Mouse (Mus musculus) forelimb bud, embryonic 11.5 days (tissue): ENCODE data around the gene Sh3rf1.

Experiments
- DNase-seq: peaks from one replicate; pipeline ENCODE4 v3.0.0-alpha.2; 2012; ENCODE audit warnings: low read depth, low spot score

Gene Sh3rf1

DNA sequence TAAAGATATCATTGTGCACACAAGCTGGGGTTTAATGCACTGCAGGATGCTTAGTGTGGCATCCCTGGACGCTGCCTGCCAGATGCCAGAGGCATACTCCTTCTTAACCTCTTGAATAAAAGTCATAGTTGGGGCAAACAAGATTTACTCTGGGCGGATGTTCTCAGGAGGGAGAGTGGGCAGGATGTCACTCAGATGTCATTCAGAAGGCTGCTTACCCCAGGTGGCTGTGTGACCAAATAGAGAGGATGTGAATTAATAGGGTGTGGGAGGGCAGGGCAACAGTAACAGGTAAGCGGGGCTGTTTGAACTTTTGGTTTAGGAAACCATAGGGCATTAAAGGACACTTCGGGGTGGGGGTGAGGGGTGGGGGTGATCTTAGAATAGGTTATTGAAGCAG lies 37.7 kb downstream of the Sh3rf1 start:
- no peak for DNase-seq

DNA sequence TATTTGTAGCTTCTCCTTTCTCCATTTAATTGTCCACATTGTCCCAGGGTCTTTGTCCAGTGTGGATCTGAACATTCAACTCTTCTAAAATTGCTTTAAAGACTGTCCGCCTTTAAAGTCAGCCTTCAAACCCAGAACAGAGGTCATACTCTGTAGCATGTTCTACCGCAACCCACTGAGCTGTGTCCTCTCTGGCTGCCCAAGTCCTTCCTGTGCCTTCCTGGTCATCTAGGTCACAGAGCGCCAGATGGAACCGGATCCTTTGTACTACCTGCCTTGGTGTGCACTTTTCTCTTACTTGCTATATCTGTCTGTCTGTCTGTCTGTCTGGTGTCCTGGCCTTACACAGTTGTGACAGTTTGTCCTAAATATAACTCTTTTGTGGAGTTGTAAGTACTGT lies 40.0 kb downstream of the Sh3rf1 start:
- no peak for DNase-seq

DNA sequence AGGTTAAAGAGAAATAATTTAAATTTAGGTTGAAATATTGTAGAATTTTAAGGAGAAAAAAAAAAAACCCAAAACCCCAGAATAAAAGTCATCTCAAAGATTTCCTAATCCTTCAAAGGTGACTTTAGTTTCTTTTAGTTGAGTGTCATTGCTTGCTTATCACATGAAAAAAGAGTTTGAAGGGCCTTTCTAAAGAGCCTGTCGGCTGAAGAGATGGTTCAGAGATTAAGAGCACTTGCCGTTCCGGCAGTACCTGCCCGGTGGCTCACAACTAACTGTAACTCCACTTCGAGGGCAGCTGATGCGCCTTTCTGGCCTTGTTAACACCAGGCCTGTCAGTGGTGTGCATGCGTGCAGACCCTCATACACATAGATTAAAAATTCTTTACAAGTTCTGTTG lies 41.2 kb downstream of the Sh3rf1 start:
- no peak for DNase-seq

DNA sequence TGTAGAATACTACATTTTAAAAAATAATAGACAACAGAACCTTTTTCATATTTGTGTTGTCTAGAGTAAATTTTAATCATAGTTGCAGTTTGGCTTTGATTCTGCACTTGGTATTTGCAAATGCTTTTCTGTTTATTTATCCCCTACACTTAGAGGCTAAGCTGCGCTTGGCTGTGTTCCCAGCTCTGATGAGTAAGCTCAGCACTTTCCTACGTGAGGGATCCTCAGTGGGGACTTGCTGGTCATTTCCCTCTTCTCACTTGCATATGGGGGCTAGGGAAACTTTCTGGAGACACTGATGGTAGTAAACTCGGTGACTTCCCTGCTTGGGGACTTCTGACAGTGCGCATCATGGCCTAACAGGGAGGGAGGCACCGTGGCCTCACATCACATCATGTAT lies 41.7 kb downstream of the Sh3rf1 start:
- DNase-seq = no peak

DNA sequence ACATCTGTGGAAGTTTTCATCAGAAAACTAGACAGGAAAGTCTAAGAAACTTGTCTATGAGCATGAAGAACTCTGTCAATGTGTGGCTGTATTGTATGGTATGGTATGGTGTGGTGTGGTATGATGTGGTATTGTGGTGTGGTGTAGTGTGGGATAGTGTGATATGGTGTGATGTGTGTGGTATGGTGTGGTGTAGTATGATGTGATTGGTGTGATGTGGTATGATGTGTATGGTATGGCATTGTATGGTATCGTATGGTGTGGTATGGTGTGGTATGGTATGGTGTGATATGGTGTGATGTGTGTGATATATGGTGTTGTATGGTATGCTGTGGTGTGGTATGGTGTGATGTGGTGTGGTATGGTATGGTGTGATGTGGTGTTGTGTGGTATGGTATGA lies 43.4 kb downstream of the Sh3rf1 start:
- no peak for DNase-seq

DNA sequence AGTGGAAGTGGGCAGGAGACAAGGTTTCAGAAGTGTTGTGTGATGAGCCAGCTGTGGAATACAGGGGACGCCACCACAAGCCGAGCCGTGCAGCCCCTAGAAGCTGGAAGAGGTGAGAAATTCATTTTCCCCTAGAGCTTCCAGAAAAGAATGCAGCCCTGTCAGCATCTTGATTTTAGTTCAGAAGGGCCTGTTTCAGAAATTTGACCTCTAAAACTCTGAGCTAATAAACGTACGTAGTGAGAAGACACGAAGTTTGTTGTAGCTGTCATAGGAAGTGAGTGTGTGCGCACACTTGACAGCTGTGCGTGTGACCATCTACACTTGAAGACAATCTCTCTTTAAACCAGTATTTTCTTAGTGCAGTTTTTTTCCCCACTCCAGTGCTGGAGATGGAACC lies 44.0 kb downstream of the Sh3rf1 start:
- DNase-seq = no peak

DNA sequence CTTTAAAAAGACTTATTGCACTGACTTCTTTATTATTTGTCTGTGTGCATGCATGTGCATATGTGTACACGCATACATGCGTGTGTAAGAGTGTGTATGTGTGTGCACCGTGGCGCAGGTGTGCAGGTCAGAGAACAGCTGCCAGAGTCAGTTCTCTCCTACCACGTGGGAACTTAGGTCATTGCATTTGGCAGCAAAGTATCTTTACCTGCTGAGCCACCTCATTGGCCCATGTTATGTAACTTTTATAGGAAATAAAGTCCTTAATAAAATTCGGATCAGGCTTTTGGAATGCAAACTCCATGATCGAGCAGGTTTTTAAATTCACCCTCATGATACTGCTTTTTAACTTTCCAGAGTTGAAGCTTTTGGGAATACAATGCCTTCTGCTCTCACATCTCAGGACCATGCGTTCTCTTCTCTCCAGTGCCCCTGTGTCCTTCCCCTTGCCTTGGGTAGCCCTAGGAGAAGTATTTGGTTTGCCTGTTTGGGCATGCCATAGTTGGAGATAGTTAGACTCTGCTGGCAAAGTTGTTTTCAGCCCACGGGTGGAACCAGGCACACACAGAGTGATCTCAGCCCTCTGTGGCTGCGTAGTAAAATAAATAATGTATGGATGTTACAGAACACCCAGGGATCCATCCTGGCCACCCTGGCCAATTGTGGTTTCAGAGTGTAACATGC lies 44.7 kb downstream of the Sh3rf1 start:
- DNase-seq = no peak

DNA sequence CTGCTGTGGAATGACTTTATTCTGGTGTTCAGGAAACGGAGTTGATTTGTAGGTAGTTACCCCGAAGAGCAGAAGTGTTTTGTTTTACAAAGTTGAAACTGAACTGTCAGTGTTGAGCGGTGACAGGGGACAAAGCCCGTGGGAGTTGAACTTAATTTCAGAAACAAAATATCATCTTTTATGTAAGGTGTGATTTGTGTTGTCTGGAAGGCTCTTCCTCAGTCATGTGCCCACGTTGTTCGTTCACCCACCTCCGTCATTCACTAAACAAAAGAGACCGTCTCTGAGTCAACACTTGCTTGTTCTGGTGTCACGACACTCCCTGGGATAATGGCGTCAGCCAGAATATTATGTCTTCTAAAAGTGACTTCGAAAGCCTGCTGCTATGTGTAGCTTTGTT lies 46.3 kb downstream of the Sh3rf1 start:
- no peak for DNase-seq

DNA sequence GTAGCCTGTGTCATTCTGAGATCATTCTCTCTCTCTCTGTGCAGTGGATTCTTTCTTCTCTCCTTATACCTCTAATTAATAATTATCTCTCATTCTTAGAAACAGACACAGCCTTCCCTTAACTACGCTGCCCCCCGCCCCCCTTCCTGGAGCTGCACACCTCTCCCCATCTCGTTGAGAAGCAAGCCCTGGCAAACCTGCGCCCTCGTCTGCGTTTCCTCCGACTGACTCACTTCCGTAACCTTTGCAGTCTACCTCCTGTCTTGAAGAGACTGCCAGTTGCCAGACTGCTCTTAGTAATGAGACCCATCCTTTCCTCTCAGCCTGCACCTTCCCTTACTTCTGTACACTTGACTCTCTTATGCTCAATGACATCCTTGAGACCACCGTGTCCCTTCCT lies 46.9 kb downstream of the Sh3rf1 start:
- DNase-seq = no peak

DNA sequence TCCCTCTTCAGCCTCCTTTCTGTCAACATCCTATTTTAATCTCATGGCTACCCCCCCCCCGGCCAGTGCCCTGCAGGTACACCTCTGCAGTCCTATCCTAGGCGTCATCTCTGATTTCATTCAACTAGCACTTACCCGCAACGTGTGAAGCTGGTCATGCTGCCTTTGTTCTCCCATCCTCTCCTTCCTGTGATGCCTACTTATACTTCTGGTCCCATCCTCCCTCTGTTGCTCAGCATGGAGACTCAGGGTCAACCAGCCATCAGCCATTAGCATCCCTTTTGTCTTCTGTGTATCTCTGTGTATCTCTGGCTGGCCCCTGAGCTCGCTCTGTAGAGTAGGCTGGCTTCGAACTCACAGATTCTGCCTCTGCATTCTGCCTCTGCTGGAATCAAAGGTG lies 47.3 kb downstream of the Sh3rf1 start:
- no peak for DNase-seq

DNA sequence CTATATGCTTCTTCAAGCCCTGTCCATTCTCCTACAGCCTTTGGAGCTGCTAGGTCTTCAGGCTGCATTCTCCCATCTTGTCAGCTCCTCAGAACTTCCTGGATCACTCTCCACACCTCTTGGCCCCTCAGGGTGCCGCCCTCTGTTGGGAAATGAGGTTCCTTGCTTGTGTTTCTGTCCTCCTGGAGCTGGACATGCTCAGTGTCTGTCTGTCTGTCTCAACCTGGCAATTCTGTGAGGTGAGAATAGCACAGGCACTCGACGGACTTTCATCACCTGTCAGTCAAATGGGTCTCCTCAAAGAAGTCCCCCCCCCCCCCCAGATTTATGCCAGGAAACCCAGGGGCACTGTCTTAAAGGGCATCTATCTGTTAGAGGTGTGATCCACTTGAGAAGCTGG lies 49.2 kb downstream of the Sh3rf1 start:
- DNase-seq = no peak

DNA sequence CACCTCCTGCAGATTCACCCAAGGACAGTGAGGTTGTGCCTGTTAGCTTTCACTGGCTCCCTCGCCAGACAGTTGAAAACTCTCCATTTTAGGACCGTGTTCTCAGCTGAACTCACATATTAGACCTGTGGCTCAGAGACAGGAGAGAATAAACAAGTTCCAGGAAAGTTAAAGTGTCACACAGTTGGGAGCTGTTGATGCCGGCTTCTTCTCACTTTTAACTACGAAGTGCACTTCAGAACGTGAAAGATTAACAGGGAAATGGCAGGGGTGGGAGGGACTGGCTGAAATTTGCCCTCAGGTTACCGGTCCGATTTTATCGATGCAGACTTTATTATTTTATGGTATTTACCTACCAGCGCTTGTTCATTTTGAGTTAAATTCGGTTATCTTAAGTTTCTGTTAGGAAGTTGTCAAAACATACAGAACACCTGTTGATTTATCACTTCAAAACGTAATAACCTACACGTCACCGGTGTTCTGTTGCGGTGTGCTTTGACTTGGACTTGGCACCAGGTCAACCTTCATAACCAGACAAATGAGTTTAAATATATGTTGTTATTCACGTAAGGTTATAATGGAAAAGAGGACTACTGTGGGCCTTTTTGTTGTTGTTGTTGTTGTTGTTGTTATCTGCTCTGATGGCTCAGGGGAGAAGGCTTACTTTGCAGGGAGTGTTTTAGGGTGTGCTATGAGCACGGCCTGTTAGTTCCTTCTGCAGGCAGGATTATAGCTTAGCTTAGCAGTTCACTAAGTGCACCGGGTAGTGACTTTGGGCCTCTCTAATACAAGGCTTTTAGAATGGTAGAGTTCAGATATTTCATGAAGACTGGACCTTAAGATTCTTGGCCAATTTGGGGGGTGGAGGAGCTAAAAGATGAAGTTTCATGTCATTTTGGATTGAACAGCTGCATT lies 49.9 kb downstream of the Sh3rf1 start:
- no peak for DNase-seq

DNA sequence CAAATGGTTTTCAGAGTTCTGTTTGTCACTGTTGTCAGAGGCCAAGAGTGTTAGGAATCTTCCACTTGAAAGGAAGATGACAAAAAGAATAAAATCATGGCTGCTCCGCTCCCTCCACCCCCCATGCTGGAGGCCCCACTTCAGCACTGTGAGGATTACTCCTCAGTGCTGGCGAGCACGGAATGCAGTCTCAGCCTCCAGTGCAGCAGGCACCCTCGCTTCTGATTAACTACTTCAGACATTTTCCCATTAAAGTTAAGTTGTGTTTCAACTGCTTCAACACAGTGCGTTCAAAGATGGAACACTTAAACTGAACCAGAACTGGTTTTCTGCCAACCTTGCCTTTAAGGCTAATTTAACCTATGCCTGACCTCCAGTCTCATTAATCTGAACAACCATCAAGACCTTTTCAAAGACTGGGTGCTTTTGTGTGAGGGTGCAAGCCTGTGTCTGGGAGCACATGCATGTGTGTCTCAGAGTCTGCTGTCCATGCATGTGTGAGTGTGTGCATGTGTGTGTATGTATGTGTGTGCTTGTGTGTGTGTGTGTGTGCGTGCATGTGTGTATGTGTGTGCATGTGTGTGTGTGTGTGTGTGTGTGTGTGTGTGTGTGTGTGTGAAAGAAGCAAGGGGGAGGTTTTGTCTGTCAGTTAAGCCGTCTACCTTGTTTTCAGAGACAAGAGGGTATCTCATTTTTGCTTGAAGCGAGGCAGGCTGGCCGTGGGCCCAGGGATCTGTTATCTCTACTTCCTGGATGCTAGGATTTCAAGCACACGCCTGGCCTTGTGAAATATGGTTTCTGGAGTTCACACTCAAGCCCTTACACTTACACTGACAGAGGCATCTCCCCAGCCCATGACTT lies 51.2 kb downstream of the Sh3rf1 start:
- DNase-seq = peak; percentile 52

DNA sequence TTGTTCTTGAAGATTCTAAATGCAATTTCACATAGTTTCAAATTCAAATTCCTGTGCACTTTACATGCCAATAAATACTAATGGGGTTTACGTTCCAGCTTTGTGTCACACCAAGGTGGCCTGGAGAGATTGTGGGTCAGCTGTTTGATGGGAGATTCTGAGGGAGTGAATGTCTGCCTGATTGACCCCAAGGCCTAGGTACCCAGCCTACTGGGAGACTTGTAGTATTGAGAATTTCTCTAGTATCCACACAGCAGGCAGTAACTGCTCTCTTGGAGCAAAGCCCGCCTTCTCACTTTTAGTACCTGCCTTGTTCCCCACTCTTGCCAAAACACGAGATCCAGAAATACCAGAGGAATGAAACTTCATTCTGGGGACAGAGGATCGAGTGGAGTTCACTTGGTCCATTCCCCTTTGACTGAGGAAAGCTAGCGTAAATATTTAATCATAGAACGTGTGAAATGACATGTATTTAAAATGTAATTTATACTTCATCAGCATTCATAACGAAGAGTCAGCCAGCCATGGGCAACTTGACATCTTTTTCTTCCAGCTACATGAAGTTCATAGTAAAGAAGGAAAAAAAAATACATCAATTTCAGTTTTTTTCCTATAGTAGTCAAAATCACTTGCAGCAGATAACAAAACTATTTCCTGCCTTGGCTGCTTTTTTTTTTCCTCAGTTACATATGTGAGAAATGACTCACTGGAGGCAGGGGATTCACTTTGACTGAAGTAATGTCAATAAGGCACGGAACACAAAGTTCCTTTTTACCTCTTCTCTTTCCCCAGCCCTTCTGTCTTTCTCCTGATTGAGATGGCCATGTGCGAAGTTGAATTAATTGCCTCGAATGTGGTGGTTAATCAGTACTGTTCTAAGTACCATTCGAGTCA lies 52.0 kb downstream of the Sh3rf1 start:
- no peak for DNase-seq

DNA sequence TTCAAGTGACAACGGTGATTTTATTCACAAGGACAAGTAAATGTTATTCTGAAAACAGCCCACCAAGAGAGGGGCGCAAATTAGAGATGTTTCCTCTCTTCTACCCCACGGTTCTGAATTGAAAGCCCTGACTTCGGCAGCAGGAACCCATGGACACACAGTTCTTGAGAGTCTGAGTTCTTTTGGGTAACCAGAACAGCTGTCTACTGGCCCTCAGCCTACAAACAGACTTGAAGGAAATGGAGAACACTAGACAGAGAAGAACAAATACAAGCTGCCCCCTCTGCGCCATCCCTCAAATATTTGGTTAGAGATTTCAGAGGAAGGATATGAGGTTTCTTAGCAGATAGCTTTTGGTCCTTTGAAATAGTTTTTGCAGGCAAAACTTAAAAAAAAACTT lies 52.7 kb downstream of the Sh3rf1 start:
- DNase-seq = no peak

DNA sequence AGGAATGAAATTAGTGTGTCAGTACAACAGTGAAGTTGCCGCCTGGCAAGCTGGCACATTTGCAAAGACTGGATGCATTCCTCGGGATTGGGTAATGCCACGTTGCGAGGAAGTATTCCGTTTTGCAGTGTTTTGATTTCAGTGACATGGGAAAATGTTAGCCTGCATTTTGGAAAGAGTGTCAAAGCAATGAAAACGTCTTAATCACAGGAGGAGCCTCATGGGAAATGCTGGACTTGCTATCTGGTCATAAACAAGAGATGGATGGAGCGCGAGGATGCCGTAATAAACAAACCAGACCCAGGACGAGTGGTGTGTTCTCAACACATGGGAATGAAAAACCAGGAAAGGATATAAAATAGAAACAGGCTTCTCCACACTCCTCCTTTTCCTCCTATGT lies 55.4 kb downstream of the Sh3rf1 start:
- DNase-seq = no peak

DNA sequence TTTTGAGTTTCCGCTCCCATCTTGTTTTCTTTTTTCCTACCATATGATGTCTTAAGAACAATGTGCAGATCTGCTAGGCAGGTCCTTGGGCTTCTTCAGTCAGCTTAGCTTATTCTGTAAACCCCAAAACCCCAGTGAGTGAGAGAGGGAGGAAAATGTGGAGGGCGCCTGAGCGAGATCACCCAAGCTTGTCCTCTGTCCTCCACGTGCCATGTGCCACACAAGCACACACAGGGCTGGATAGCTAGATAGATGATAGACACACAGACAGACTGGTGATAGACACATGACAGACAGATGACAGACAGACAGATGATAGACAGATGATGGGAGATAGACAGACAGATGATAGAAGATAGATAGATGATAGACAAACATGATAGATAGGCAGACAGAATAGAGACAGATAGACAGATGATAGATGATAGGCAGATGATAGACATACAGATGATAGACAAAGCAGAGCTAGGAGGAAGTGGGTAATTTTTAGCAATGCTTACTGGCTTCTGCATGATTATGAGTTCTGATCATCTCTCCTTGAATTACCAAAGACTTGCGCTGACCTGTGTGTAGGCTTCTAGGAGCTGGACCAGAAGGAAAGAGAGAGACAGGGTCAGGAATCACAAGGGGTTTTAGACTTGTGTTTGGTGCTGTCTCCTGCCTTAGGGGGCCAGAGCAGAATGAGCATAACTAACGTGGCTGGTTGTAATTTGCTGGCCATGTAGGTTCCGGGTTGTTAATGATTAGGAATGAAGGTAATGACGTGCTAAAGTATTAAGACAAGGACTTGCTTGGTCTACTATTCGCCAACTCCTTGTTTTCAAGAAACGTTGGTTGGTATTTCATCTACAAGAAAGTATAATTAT lies 58.9 kb downstream of the Sh3rf1 start:
- peak; percentile 18 for DNase-seq

DNA sequence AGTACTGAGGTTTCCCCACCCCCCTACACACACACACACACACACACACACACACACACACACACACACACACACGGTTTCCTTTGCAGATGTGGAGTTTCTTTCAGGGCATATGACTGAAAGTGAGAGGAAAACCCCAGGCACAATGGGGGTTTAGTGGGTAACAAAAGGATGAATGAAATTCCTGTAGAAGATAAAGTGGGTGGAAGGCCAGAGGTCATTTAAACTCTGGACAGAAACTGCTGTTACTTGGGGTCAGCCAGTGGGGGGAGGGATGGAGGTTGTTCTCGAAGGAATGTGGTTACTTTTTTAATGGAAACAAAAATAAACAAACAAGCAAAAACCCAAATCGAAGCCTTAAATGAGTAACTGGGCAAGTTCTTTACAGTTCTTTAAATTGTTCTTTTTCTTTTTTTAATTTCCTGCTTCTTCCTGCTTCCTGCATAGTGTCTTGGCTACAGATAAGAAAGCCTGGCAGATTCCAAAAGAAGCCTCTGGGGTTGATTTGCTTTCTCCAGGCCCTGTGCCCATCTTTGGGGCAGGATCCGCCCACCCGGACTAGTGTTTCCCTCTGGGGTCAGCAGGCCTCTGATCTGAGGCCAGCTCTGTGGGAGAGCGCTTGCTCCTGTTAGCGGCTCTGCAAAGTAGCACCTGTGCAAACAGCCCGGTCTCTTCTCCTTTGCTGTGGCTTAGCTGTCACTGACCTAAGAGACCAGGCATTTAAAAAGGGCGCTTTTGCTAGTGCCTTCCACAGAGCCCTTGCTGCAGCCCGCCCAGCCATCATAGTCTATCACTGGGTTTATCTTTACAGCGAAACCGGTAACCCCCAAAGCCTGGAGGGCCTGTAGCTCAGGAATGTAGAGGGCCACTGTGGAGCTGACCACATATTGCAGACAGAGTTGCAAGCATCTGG lies 59.8 kb downstream of the Sh3rf1 start:
- DNase-seq = peak; percentile 35

DNA sequence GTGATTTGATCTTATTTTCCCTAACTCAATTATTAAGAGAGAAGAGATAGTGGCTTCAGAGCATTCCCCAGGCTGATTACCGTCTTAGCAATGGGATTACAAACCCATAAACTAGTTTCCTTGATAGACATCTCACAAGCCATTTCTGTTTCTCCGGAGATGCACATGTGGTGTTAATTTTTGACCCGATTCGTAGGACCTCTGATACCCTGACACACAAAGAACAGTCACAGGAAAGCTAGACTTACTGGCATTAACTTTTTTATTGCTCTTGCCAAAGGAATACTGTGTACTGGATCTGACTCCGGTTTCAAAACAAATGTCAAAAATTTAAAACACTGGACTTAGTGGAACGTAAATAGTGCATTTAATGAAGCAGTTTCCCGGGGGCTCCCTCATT lies 62.2 kb downstream of the Sh3rf1 start:
- peak; percentile 29 for DNase-seq
